Mouse (Mus musculus) hindbrain, embryonic 14.5 days (tissue): ENCODE measurements around the gene Tceal3. TPM values are rescaled to one million over a fixed set of nuclear protein-coding genes. Genes with fewer than 3 reads are reported as not detected.
"Not testable (repeated sequence)": the region's sequence is repeated elsewhere in the genome, so short reads cannot be mapped to it uniquely, and the experiment has no call there.

Experiments used
- ATAC-seq: fragments of 200-750 bp; cut with Nextera tagmentation; 2 replicates; pipeline ENCODE4 v1.8.0; 2017; ENCODE audit warnings: moderate number of reproducible peaks, mild to moderate bottlenecking, moderate TSS enrichment, moderate library complexity; ENCODE audit not compliant: low FRiP score
- DNase-seq: peaks from one replicate; pipeline ENCODE4 v3.0.0-alpha.2; 2015; ENCODE audit warnings: low spot score
- H3K27ac ChIP-seq: fragments of 300-500 bp; sonication (generic); 2 replicates; pipeline ENCODE4 v1.5.1; 2014; ENCODE audit warnings: mild to moderate bottlenecking, moderate library complexity
- H3K27me3 ChIP-seq: fragments of 300-500 bp; sonication (generic); 2 replicates; pipeline ENCODE4 v1.6.1; 2014; ENCODE audit warnings: mild to moderate bottlenecking, low read length, mixed read lengths; ENCODE audit not compliant: control insufficient read depth, insufficient read depth
- H3K36me3 ChIP-seq: fragments of 300-500 bp; sonication (generic); replicated peaks from 2 replicates; pipeline ENCODE4 v1.6.1; 2014; ENCODE audit not compliant: control insufficient read depth, insufficient read depth
- H3K4me1 ChIP-seq: fragments of 300-500 bp; sonication (generic); replicated peaks from 2 replicates; pipeline ENCODE4 v1.6.1; 2014; ENCODE audit warnings: antibody characterized with exemption, low read length, mixed read lengths; ENCODE audit not compliant: control insufficient read depth, insufficient read depth
- H3K4me2 ChIP-seq: fragments of 300-500 bp; sonication (generic); replicated peaks from 2 replicates; pipeline ENCODE4 v1.6.1; 2014; ENCODE audit warnings: mild to moderate bottlenecking, moderate library complexity
- H3K4me3 ChIP-seq: fragments of 300-500 bp; sonication (generic); replicated peaks from 2 replicates; pipeline ENCODE4 v1.5.1; 2014; ENCODE audit warnings: mild to moderate bottlenecking, low read length
- H3K9ac ChIP-seq: fragments of 300-500 bp; sonication (generic); 2 replicates; pipeline ENCODE4 v1.6.1; 2014
- H3K9me3 ChIP-seq: fragments of 300-500 bp; sonication (generic); 2 replicates; pipeline ENCODE4 v1.6.1; 2016; ENCODE audit warnings: low read length; ENCODE audit not compliant: control insufficient read depth
- WGBS: fragments of 180-500 bp; shearing (Covaris S2); extraction: QIAGEN DNeasy Blood & Tissue Kit; methylation state at CpG from one replicate; pipeline ENCODE4 v1.1.7; 2014; 5-methylcytosine and 5-hydroxymethylcytosine counted together
- polyA plus RNA-seq: library from polyadenylated mRNA; unstranded; fragments of >200 nt; fragmentation: Nextera tagmentation; extraction: Ambion mirVana; gene quantifications from 2 replicates; pipeline ENCODE4 v1.2.1, GENCODE M21; 2014

Tceal3 gene
- 43.0 and 43.2 TPM in 2 replicates for polyA plus RNA-seq

DNA sequence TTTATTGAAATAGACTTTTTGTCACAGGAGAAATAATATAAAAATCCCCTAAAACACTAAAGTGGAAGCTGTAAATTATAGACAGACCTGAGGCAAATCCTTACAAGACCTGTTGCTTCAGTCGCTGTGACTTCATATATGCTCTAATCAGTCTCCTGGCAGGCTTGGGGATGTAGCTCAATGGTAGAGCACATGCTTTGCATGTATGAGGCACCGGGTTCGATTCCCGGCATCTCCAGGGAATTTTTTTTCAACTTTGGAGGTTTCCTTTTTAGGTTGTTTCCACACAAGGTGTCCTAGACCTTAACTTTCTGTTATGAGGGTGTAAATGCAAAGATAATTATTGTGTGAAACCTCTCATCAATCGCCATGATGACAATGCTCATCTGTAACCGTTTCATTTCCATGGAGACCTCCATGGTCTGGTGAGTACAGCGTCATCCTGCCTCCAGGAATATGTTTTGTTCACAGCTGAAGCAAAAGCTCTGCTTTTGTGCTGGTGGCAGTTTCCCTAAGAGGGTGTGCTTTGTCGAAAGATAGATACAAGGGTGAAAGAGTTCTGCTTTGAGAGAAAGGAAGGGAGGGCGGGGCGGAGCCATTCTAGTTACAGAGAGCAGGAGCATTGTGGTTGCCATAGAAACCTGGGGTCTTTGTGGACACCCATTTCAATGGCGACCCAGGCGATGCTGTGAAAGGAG, at the start of gene Tceal3:
Tceal3 (plus strand) TSS at position 644 of the 698 bp plus-strand sequence.
- H3K4me2 ChIP-seq = peak within 1 kb of the TSS; percentile 46
- H3K4me1 ChIP-seq = no peaks in the 10 kb centered on the region
- H3K9me3 ChIP-seq = no peaks in the 10 kb centered on the region
- peak; percentile 95 for ATAC-seq
- WGBS = 30% methylated on average over 12 of the region's 12 CpGs
- peak within 1 kb of the TSS; percentile 93 for H3K27ac ChIP-seq
- peak; percentile 87 for DNase-seq
- no peaks in the 10 kb centered on the region for H3K27me3 ChIP-seq
- H3K4me3 ChIP-seq = peak within 1 kb of the TSS; percentile 41
- peak within 1 kb of the TSS; percentile 62 for H3K9ac ChIP-seq
- H3K36me3 ChIP-seq = no peaks in the 10 kb centered on the region

- not testable (repeated sequence) for DNase-seq, H3K27me3 ChIP-seq, H3K9me3 ChIP-seq, ATAC-seq, H3K36me3 ChIP-seq, H3K4me3 ChIP-seq, H3K27ac ChIP-seq, H3K9ac ChIP-seq, H3K4me1 ChIP-seq, H3K4me2 ChIP-seq
- 71% methylated on average over 1 of the region's 1 CpGs for WGBS
These were observed 46.7 kb upstream of the Tceal3 start, which contains the start of gene Kir3dl2 for GRCm38 (mm10) chrX:136543956-136544355. TSS of gene Kir3dl2 (minus strand) at chrX:136544056.

DNA sequence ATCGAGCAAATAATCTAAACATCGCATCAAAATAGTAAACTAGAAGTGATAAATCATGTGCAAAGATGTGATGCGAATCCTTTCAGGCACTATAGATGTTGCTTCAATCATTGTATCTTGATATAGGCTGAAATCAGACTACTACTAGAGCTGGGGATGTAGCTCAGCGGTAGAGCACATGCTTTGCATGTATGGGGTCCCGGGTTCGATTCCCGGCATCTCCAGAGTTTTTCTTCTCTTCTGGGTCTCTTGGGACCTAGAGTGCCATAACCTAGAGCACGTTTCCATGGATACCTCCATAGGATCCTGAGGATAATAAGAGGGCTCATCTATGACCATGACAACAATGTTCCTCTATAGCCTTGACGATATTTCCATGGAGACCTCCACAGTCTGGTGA, 21.5 kb upstream of the Tceal3 start:
- not testable (repeated sequence) for H3K9ac ChIP-seq, H3K36me3 ChIP-seq, H3K27me3 ChIP-seq, ATAC-seq, H3K4me2 ChIP-seq, H3K4me3 ChIP-seq, H3K4me1 ChIP-seq, H3K27ac ChIP-seq, H3K9me3 ChIP-seq, DNase-seq
- 94% methylated on average over 9 of the region's 9 CpGs for WGBS

DNA sequence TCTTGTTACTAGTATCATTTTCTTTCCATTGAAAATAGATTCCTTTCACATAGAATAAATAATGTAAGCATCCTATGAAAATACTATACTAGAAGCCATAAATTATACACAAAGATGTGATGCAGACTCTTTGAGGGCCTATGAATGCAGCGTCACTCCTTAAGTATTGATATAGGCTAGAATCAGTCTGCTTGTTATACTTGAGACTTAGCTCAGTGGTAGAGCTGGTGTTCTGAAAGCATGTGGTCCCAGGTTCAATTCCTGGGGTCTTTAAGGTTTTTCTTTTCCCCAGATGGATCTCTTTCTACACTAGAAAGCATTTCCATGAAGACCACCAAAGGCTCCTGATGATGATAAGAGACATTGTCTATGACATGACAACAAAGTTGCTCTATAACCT, 6.0 kb upstream of the Tceal3 start:
- H3K4me2 ChIP-seq = no peak overlapping the region
- no peak overlapping the region for H3K9ac ChIP-seq
- no peaks in the 10 kb centered on the region for H3K4me1 ChIP-seq
- no peaks in the 10 kb centered on the region for H3K9me3 ChIP-seq
- no peaks in the 10 kb centered on the region for H3K36me3 ChIP-seq
- no peak overlapping the region for H3K4me3 ChIP-seq
- no peak for ATAC-seq
- H3K27me3 ChIP-seq = no peaks in the 10 kb centered on the region
- no peak for DNase-seq
- H3K27ac ChIP-seq = no peak overlapping the region
- 88% methylated on average over 1 of the region's 1 CpGs for WGBS

DNA sequence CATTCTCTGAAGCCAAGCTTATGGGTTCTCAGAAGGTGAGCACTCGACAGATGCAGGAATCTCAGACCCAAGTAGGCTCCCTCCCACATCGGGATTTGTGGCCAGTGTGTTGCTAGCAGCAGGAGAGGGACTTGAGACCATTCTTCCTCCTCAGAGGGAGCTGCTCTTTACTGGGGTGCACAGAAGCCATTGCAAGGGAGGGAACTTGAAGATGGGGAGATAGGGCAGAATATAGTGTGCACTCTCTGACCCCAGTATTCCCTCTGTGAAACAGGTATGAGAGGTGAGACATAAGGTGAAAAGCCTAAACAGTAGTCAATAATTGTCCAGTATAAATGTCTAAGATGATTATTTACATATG, 235 bp downstream of the Tceal3 start:
- DNase-seq (no peak), ATAC-seq (peak; percentile 72)
- Histone ChIP-seq H3K4me2 (peak overlapping the region; percentile 46), H3K27me3 (no peaks in the 10 kb centered on the region), H3K4me1 (no peaks in the 10 kb centered on the region), H3K27ac (peak overlapping the region; percentile 93), H3K9me3 (no peaks in the 10 kb centered on the region), H3K36me3 (no peaks in the 10 kb centered on the region), H3K4me3 (peak overlapping the region; percentile 41), H3K9ac (peak overlapping the region; percentile 62)
- 26% methylated on average over 2 of the region's 2 CpGs for WGBS

GRCm38 (mm10) chrX:136599416-136599815, 8.8 kb downstream of the Tceal3 start:
- Histone ChIP-seq H3K9ac (no peak overlapping the region), H3K36me3 (no peaks in the 10 kb centered on the region), H3K27me3 (no peaks in the 10 kb centered on the region), H3K4me1 (no peaks in the 10 kb centered on the region), H3K9me3 (no peaks in the 10 kb centered on the region), H3K4me2 (no peak overlapping the region), H3K4me3 (no peak overlapping the region), H3K27ac (no peak overlapping the region)
- WGBS = 17% methylated on average over 3 of the region's 3 CpGs
- ATAC-seq (no peak), DNase-seq (peak; percentile 77)

- no peak for ATAC-seq
- Histone ChIP-seq H3K4me2 (no peak overlapping the region), H3K4me3 (no peak overlapping the region), H3K27ac (no peak overlapping the region), H3K9me3 (no peaks in the 10 kb centered on the region), H3K36me3 (no peaks in the 10 kb centered on the region), H3K27me3 (peaks cover 7% of the 10 kb centered on the region; the same call in 1 of the 2 replicates), H3K9ac (no peak overlapping the region), H3K4me1 (no peaks in the 10 kb centered on the region)
- DNase-seq = no peak
- 76% methylated on average over 4 of the region's 4 CpGs for WGBS
These were observed 16.3 kb downstream of the Tceal3 start for GRCm38 (mm10) chrX:136606951-136607350.

DNA sequence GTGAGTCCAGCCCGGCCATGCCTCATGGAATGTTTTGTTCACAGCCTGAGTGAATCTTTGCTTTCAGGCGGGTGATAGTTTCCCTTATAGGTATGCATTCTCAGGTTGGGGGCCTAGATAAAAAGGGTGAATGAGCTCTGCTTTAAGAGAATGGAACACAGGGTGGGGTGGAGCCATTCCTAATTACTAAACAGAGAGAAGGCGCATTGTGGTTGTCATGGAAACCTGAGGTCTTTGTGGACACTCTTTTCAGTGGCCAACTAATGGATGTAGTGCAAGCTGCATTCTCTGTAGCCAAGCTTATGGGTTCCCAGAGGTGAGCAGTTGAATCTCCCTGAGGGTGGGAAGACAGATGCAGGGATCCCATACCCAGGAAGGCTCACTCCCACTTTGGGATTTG, 16.8 kb downstream of the Tceal3 start:
- H3K27me3 ChIP-seq = peaks cover 7% of the 10 kb centered on the region; the same call in 1 of the 2 replicates
- no peak for DNase-seq
- H3K4me2 ChIP-seq = no peak overlapping the region
- H3K36me3 ChIP-seq = no peaks in the 10 kb centered on the region
- 40% methylated on average over 3 of the region's 3 CpGs for WGBS
- no peaks in the 10 kb centered on the region for H3K9me3 ChIP-seq
- no peak for ATAC-seq
- H3K4me3 ChIP-seq = no peak overlapping the region
- H3K4me1 ChIP-seq = no peaks in the 10 kb centered on the region
- no peak overlapping the region for H3K9ac ChIP-seq
- H3K27ac ChIP-seq = no peak overlapping the region

- no peaks in the 10 kb centered on the region for H3K9me3 ChIP-seq
- no peak overlapping the region for H3K4me3 ChIP-seq
- no peak overlapping the region for H3K4me2 ChIP-seq
- WGBS = 57% methylated on average over 3 of the region's 3 CpGs
- no peak for DNase-seq
- H3K4me1 ChIP-seq = no peaks in the 10 kb centered on the region
- H3K27ac ChIP-seq = no peak overlapping the region
- no peak overlapping the region for H3K9ac ChIP-seq
- H3K27me3 ChIP-seq = peaks cover 7% of the 10 kb centered on the region; the same call in 1 of the 2 replicates
- no peak for ATAC-seq
- no peaks in the 10 kb centered on the region for H3K36me3 ChIP-seq
These were observed 20.7 kb downstream of the Tceal3 start for GRCm38 (mm10) chrX:136611346-136611745.
